Mouse (Mus musculus): ENCODE results near the gene Kctd12. TPM values are rescaled to one million over a fixed set of nuclear protein-coding genes. Genes with fewer than 3 reads are reported as not detected.

The Kctd12 gene
- polyA plus RNA-seq, 1 experiment = 1.7 TPM

DNA sequence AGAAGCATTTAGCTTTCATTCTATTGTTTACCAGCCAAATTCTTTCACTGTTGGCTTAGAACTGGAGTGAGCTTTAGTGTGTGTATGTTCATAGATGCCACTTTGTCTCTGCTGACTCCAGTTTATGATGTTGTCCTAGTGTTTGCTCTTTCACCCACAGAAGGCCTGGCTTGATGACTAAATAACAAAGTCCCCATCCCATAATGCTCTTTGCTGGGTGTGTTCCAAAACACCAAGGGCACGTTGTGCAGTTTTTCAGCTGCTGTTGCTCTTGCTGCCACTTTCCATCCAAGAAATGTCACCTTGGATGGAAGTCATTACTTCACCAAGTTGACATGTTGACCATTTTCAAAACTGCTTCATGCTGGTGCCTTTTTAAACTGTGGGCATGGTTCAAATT, 30.5 kb downstream of the Kctd12 start:
- H3K9ac ChIP-seq (ENCODE audit: low read depth, poor library complexity, severe bottlenecking) = no peak overlapping the region
- H3K36me3 ChIP-seq (ENCODE audit: control insufficient read depth, insufficient read depth, low read length, poor library complexity, severe bottlenecking) = no peaks in the 10 kb centered on the region
- H3K4me1 ChIP-seq (ENCODE audit: control insufficient read depth, insufficient read depth, low read length) = no peaks in the 10 kb centered on the region
- no peak overlapping the region for H3K27ac ChIP-seq (ENCODE audit: insufficient read depth, low read length)
- no peak overlapping the region for H3K4me3 ChIP-seq (ENCODE audit: low read depth, low read length)
- no peaks in the 10 kb centered on the region for H3K27me3 ChIP-seq (ENCODE audit: control insufficient read depth, insufficient read depth, low read length, poor library complexity, severe bottlenecking)
- TF ChIP-seq CTCF (IDR thresholded peaks at IDR 0.05; ENCODE audit: low read depth, low read length) (no peak), EP300 (IDR thresholded peaks at IDR 0.05; ENCODE audit: insufficient read depth, low read depth, low read length) (no peak), POLR2A (IDR thresholded peaks at IDR 0.05; ENCODE audit: insufficient read depth, low read length) (no peak)
- no peaks in the 10 kb centered on the region for H3K9me3 ChIP-seq (replicated peaks; ENCODE audit: control insufficient read depth, insufficient read depth, low read length, poor library complexity, severe bottlenecking)

DNA sequence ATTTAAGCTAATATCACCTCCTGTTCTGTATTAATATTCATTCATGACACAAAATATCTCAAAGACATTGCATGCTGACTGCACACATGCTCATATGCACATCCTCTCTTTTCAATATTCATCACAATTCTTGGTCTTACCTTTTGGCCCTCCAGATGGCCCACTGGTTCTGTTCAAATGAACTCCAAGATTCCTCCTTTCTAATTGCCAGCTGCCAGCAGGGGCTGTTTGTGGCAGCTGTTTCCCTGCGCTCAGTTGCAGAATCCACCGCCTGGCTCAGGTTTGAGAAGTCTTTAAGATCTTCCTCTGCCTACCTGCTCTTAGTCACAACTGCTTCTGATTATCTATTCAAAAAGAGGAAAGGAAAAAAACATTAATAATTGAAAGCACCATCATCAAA, 34.6 kb downstream of the Kctd12 start:
- no peaks in the 10 kb centered on the region for H3K9me3 ChIP-seq (replicated peaks; ENCODE audit: control insufficient read depth, insufficient read depth, low read length, poor library complexity, severe bottlenecking)
- H3K36me3 ChIP-seq (ENCODE audit: control insufficient read depth, insufficient read depth, low read length, poor library complexity, severe bottlenecking) = no peaks in the 10 kb centered on the region
- TF ChIP-seq CTCF (IDR thresholded peaks at IDR 0.05; ENCODE audit: low read depth, low read length) (no peak), EP300 (IDR thresholded peaks at IDR 0.05; ENCODE audit: insufficient read depth, low read depth, low read length) (no peak), POLR2A (IDR thresholded peaks at IDR 0.05; ENCODE audit: insufficient read depth, low read length) (no peak)
- H3K4me1 ChIP-seq (ENCODE audit: control insufficient read depth, insufficient read depth, low read length) = no peaks in the 10 kb centered on the region
- no peaks in the 10 kb centered on the region for H3K27me3 ChIP-seq (ENCODE audit: control insufficient read depth, insufficient read depth, low read length, poor library complexity, severe bottlenecking)
- no peak overlapping the region for H3K9ac ChIP-seq (ENCODE audit: low read depth, poor library complexity, severe bottlenecking)
- no peak overlapping the region for H3K4me3 ChIP-seq (ENCODE audit: low read depth, low read length)
- no peak overlapping the region for H3K27ac ChIP-seq (ENCODE audit: insufficient read depth, low read length)

- no peak overlapping the region for H3K27ac ChIP-seq (ENCODE audit: insufficient read depth, low read length)
- H3K4me3 ChIP-seq (ENCODE audit: low read depth, low read length) = no peak overlapping the region
- TF ChIP-seq CTCF (IDR thresholded peaks at IDR 0.05; ENCODE audit: low read depth, low read length) (no peak), EP300 (IDR thresholded peaks at IDR 0.05; ENCODE audit: insufficient read depth, low read depth, low read length) (no peak), POLR2A (IDR thresholded peaks at IDR 0.05; ENCODE audit: insufficient read depth, low read length) (no peak)
- H3K36me3 ChIP-seq (ENCODE audit: control insufficient read depth, insufficient read depth, low read length, poor library complexity, severe bottlenecking) = no peaks in the 10 kb centered on the region
- H3K4me1 ChIP-seq (ENCODE audit: control insufficient read depth, insufficient read depth, low read length) = no peaks in the 10 kb centered on the region
- H3K27me3 ChIP-seq (ENCODE audit: control insufficient read depth, insufficient read depth, low read length, poor library complexity, severe bottlenecking) = no peaks in the 10 kb centered on the region
- no peaks in the 10 kb centered on the region for H3K9me3 ChIP-seq (replicated peaks; ENCODE audit: control insufficient read depth, insufficient read depth, low read length, poor library complexity, severe bottlenecking)
- H3K9ac ChIP-seq (ENCODE audit: low read depth, poor library complexity, severe bottlenecking) = no peak overlapping the region
Measured at GRCm38 (mm10) chr14:102942222-102942843, 40.1 kb downstream of the Kctd12 start.

DNA sequence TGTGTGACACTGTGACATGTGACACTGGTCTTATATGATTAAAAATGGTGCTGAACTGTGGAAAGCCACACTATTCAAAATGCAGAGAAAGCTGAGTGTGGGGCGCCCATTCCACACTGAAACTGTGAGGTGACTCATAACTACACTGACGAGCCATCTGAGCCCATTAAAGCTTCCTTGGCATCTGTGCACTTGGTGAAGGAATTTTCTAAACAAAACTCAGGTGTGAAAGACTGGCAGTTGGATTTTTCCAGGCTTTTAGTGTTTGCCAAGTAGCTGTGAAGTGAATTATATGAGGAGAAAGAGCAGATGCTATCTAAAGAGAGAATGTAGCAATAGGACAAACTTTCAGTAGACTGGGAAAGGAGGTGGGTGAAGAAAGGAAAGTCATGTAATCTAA, 47.6 kb downstream of the Kctd12 start:
- TF ChIP-seq POLR2A (IDR thresholded peaks at IDR 0.05; ENCODE audit: insufficient read depth, low read length) (no peak), EP300 (IDR thresholded peaks at IDR 0.05; ENCODE audit: insufficient read depth, low read depth, low read length) (no peak), CTCF (IDR thresholded peaks at IDR 0.05; ENCODE audit: low read depth, low read length) (no peak)
- no peaks in the 10 kb centered on the region for H3K4me1 ChIP-seq (ENCODE audit: control insufficient read depth, insufficient read depth, low read length)
- no peak overlapping the region for H3K4me3 ChIP-seq (ENCODE audit: low read depth, low read length)
- H3K9ac ChIP-seq (ENCODE audit: low read depth, poor library complexity, severe bottlenecking) = no peak overlapping the region
- H3K9me3 ChIP-seq (replicated peaks; ENCODE audit: control insufficient read depth, insufficient read depth, low read length, poor library complexity, severe bottlenecking) = no peaks in the 10 kb centered on the region
- H3K27me3 ChIP-seq (ENCODE audit: control insufficient read depth, insufficient read depth, low read length, poor library complexity, severe bottlenecking) = no peaks in the 10 kb centered on the region
- H3K36me3 ChIP-seq (ENCODE audit: control insufficient read depth, insufficient read depth, low read length, poor library complexity, severe bottlenecking) = no peaks in the 10 kb centered on the region
- H3K27ac ChIP-seq (ENCODE audit: insufficient read depth, low read length) = no peak overlapping the region

DNA sequence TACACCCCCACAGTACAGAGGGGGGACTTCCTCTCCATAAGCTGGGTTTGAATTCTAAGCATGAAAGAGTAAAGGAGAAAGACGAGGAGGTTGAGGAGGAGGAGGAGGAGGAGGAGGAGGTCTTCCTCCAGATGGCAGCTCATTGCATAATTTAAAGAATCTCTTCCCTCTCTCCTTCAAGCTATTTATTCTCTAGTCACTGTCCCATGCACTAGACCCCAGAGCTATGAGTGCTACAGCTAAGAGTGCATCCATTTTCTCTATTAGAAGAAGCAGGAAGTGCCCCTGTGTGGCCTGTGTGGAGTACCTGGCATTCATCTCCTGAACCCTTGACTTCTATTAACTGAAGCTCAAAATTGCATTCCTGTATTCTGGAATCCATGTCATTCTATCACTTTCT, 51.5 kb downstream of the Kctd12 start:
- TF ChIP-seq CTCF (IDR thresholded peaks at IDR 0.05; ENCODE audit: low read depth, low read length) = no peak
- TF ChIP-seq EP300 (IDR thresholded peaks at IDR 0.05; ENCODE audit: insufficient read depth, low read depth, low read length) = no peak
- TF ChIP-seq POLR2A (IDR thresholded peaks at IDR 0.05; ENCODE audit: insufficient read depth, low read length) = no peak
- no peaks in the 10 kb centered on the region for H3K36me3 ChIP-seq (ENCODE audit: control insufficient read depth, insufficient read depth, low read length, poor library complexity, severe bottlenecking)
- no peak overlapping the region for H3K9ac ChIP-seq (ENCODE audit: low read depth, poor library complexity, severe bottlenecking)
- no peak overlapping the region for H3K27ac ChIP-seq (ENCODE audit: insufficient read depth, low read length)
- H3K27me3 ChIP-seq (ENCODE audit: control insufficient read depth, insufficient read depth, low read length, poor library complexity, severe bottlenecking) = no peaks in the 10 kb centered on the region
- no peak overlapping the region for H3K4me3 ChIP-seq (ENCODE audit: low read depth, low read length)
- H3K9me3 ChIP-seq (replicated peaks; ENCODE audit: control insufficient read depth, insufficient read depth, low read length, poor library complexity, severe bottlenecking) = no peaks in the 10 kb centered on the region
- no peaks in the 10 kb centered on the region for H3K4me1 ChIP-seq (ENCODE audit: control insufficient read depth, insufficient read depth, low read length)

- H3K4me1 ChIP-seq (ENCODE audit: control insufficient read depth, insufficient read depth, low read length) = no peaks in the 10 kb centered on the region
Measured at GRCm38 (mm10) chr14:102929545-102929944, 52.9 kb downstream of the Kctd12 start.

More at GRCm38 (mm10) chr14:102929545-102929944, 52.9 kb downstream of the Kctd12 start:
- no peaks in the 10 kb centered on the region for H3K9me3 ChIP-seq (replicated peaks; ENCODE audit: control insufficient read depth, insufficient read depth, low read length, poor library complexity, severe bottlenecking)
- no peak overlapping the region for H3K4me3 ChIP-seq (ENCODE audit: low read depth, low read length)
- H3K9ac ChIP-seq (ENCODE audit: low read depth, poor library complexity, severe bottlenecking) = no peak overlapping the region
- no peak for TF ChIP-seq EP300 (IDR thresholded peaks at IDR 0.05; ENCODE audit: insufficient read depth, low read depth, low read length)
- TF ChIP-seq CTCF (IDR thresholded peaks at IDR 0.05; ENCODE audit: low read depth, low read length) = no peak
- TF ChIP-seq POLR2A (IDR thresholded peaks at IDR 0.05; ENCODE audit: insufficient read depth, low read length) = no peak
- no peak overlapping the region for H3K27ac ChIP-seq (ENCODE audit: insufficient read depth, low read length)
- H3K36me3 ChIP-seq (ENCODE audit: control insufficient read depth, insufficient read depth, low read length, poor library complexity, severe bottlenecking) = no peaks in the 10 kb centered on the region
- no peaks in the 10 kb centered on the region for H3K27me3 ChIP-seq (ENCODE audit: control insufficient read depth, insufficient read depth, low read length, poor library complexity, severe bottlenecking)
